Mouse (Mus musculus) neural tube, embryonic 12.5 days (tissue): ENCODE measurements around the gene Serpinb2. TPM values are rescaled to one million over a fixed set of nuclear protein-coding genes. Genes with fewer than 3 reads are reported as not detected.

Source experiments
- ATAC-seq: fragments of 200-750 bp; cut with Nextera tagmentation; 2 replicates; pipeline ENCODE4 v1.8.0; 2017; ENCODE audit warnings: low read depth, mild to moderate bottlenecking, moderate TSS enrichment, moderate library complexity; ENCODE audit not compliant: low FRiP score
- H3K27ac ChIP-seq: fragments of 300-500 bp; sonication (generic); 2 replicates; pipeline ENCODE4 v1.5.1; 2016
- H3K27me3 ChIP-seq: fragments of 300-500 bp; sonication (generic); replicated peaks from 2 replicates; pipeline ENCODE4 v1.6.1; 2016; ENCODE audit warnings: mild to moderate bottlenecking
- H3K36me3 ChIP-seq: fragments of 300-500 bp; sonication (generic); 2 replicates; pipeline ENCODE4 v1.6.1; 2016; ENCODE audit warnings: mild to moderate bottlenecking
- H3K4me1 ChIP-seq: fragments of 300-500 bp; sonication (generic); 2 replicates; pipeline ENCODE4 v1.6.1; 2016
- H3K4me2 ChIP-seq: fragments of 300-500 bp; sonication (generic); replicated peaks from 2 replicates; pipeline ENCODE4 v1.6.1; 2016; ENCODE audit warnings: mild to moderate bottlenecking
- H3K4me3 ChIP-seq: fragments of 300-500 bp; sonication (generic); 2 replicates; pipeline ENCODE4 v1.5.1; 2016
- H3K9ac ChIP-seq: fragments of 300-500 bp; sonication (generic); 2 replicates; pipeline ENCODE4 v1.6.1; 2016; ENCODE audit warnings: mild to moderate bottlenecking
- H3K9me3 ChIP-seq: fragments of 300-500 bp; sonication (generic); 2 replicates; pipeline ENCODE4 v1.6.1; 2016; ENCODE audit warnings: mild to moderate bottlenecking
- WGBS: fragments of 180-500 bp; shearing (Covaris S2); methylation state at CpG from one replicate; pipeline ENCODE4 v1.1.7; 2016; 5-methylcytosine and 5-hydroxymethylcytosine counted together
- polyA plus RNA-seq: library from polyadenylated mRNA; unstranded; fragments of >200 nt; fragmentation: Nextera tagmentation; extraction: Ambion mirVana; gene quantifications from 2 replicates; pipeline ENCODE4 v1.2.1, GENCODE M21; 2016

The Serpinb2 gene
- polyA plus RNA-seq, 1 experiment from 2014 or later: 0.62 TPM

GRCm38 (mm10) chr1:107528325-107529078, 17.3 kb downstream of the Serpinb2 start:
- Histone ChIP-seq H3K4me2 (no peak overlapping the region), H3K36me3 (no peaks in the 10 kb centered on the region), H3K4me1 (no peaks in the 10 kb centered on the region), H3K4me3 (no peak overlapping the region), H3K27me3 (no peaks in the 10 kb centered on the region), H3K9ac (no peak overlapping the region), H3K27ac (no peak overlapping the region), H3K9me3 (no peaks in the 10 kb centered on the region)
- no peak for ATAC-seq
- 56% methylated on average over 3 of the region's 3 CpGs for WGBS

GRCm38 (mm10) chr1:107529365-107530052, 18.3 kb downstream of the Serpinb2 start:
- Histone ChIP-seq H3K9me3 (no peaks in the 10 kb centered on the region), H3K4me1 (no peaks in the 10 kb centered on the region), H3K36me3 (no peaks in the 10 kb centered on the region), H3K27me3 (no peaks in the 10 kb centered on the region), H3K4me2 (no peak overlapping the region), H3K27ac (no peak overlapping the region), H3K9ac (no peak overlapping the region), H3K4me3 (no peak overlapping the region)
- peak; percentile 85 for ATAC-seq
- 25% methylated on average over 5 of the region's 5 CpGs for WGBS

- WGBS: 85% methylated on average over 3 of the region's 3 CpGs
- ATAC-seq: no peak
- H3K9me3 ChIP-seq: no peaks in the 10 kb centered on the region
Observed at GRCm38 (mm10) chr1:107533736-107534135, 22.5 kb downstream of the Serpinb2 start.

GRCm38 (mm10) chr1:107537435-107537834, 26.2 kb downstream of the Serpinb2 start:
- Histone ChIP-seq H3K9ac (no peak overlapping the region), H3K27ac (no peak overlapping the region), H3K4me1 (no peaks in the 10 kb centered on the region), H3K9me3 (no peaks in the 10 kb centered on the region), H3K36me3 (no peaks in the 10 kb centered on the region), H3K4me3 (no peak overlapping the region), H3K4me2 (no peak overlapping the region), H3K27me3 (no peaks in the 10 kb centered on the region)
- ATAC-seq: no peak
- WGBS: 81% methylated on average over 1 of the region's 1 CpGs

More at GRCm38 (mm10) chr1:107533736-107534135, 22.5 kb downstream of the Serpinb2 start:
- Histone ChIP-seq H3K4me3 (no peak overlapping the region), H3K9ac (no peak overlapping the region), H3K27ac (no peak overlapping the region), H3K4me2 (no peak overlapping the region), H3K4me1 (no peaks in the 10 kb centered on the region), H3K36me3 (no peaks in the 10 kb centered on the region), H3K27me3 (no peaks in the 10 kb centered on the region)

- H3K4me2 ChIP-seq: no peak overlapping the region
- WGBS: 95% methylated on average over 3 of the region's 3 CpGs
- no peaks in the 10 kb centered on the region for H3K36me3 ChIP-seq
- H3K9ac ChIP-seq: no peak overlapping the region
- H3K9me3 ChIP-seq: no peaks in the 10 kb centered on the region
- no peaks in the 10 kb centered on the region for H3K4me1 ChIP-seq
- no peak overlapping the region for H3K4me3 ChIP-seq
- H3K27me3 ChIP-seq: no peaks in the 10 kb centered on the region
- no peak overlapping the region for H3K27ac ChIP-seq
- no peak for ATAC-seq
Observed at GRCm38 (mm10) chr1:107559494-107559893, 48.3 kb downstream of the Serpinb2 start.

- no peaks in the 10 kb centered on the region for H3K9me3 ChIP-seq
- no peaks in the 10 kb centered on the region for H3K4me1 ChIP-seq
- 78% methylated on average over 1 of the region's 1 CpGs for WGBS
- H3K4me3 ChIP-seq: no peak overlapping the region
- no peaks in the 10 kb centered on the region for H3K27me3 ChIP-seq
- H3K36me3 ChIP-seq: no peaks in the 10 kb centered on the region
- no peak for ATAC-seq
- H3K9ac ChIP-seq: no peak overlapping the region
- no peak overlapping the region for H3K4me2 ChIP-seq
- H3K27ac ChIP-seq: no peak overlapping the region
Observed at GRCm38 (mm10) chr1:107562110-107562509, 50.9 kb downstream of the Serpinb2 start.

- no peak overlapping the region for H3K4me2 ChIP-seq
- H3K4me1 ChIP-seq: no peaks in the 10 kb centered on the region
- no peak for ATAC-seq
- no peak overlapping the region for H3K9ac ChIP-seq
- no peak overlapping the region for H3K27ac ChIP-seq
- H3K9me3 ChIP-seq: no peaks in the 10 kb centered on the region
- H3K4me3 ChIP-seq: no peak overlapping the region
- no peaks in the 10 kb centered on the region for H3K36me3 ChIP-seq
- H3K27me3 ChIP-seq: no peaks in the 10 kb centered on the region
Observed at GRCm38 (mm10) chr1:107565644-107566043, 54.4 kb downstream of the Serpinb2 start.

- 85% methylated on average over 2 of the region's 2 CpGs for WGBS
- Histone ChIP-seq H3K9ac (no peak overlapping the region), H3K27ac (no peak overlapping the region), H3K27me3 (no peaks in the 10 kb centered on the region), H3K4me1 (no peaks in the 10 kb centered on the region), H3K36me3 (no peaks in the 10 kb centered on the region), H3K4me2 (no peak overlapping the region), H3K4me3 (no peak overlapping the region), H3K9me3 (no peaks in the 10 kb centered on the region)
- no peak for ATAC-seq
Observed at GRCm38 (mm10) chr1:107576094-107576493, 64.9 kb downstream of the Serpinb2 start.

GRCm38 (mm10) chr1:107577514-107577913, 66.3 kb downstream of the Serpinb2 start:
- H3K27ac ChIP-seq: no peak overlapping the region

GRCm38 (mm10) chr1:107581220-107581619, 70.0 kb downstream of the Serpinb2 start:
- no peak for ATAC-seq

More at GRCm38 (mm10) chr1:107577514-107577913, 66.3 kb downstream of the Serpinb2 start:
- no peak overlapping the region for H3K4me3 ChIP-seq
- no peaks in the 10 kb centered on the region for H3K4me1 ChIP-seq
- H3K9ac ChIP-seq: no peak overlapping the region
- no peaks in the 10 kb centered on the region for H3K36me3 ChIP-seq
- no peak for ATAC-seq
- H3K27me3 ChIP-seq: no peaks in the 10 kb centered on the region
- no peak overlapping the region for H3K4me2 ChIP-seq
- H3K9me3 ChIP-seq: no peaks in the 10 kb centered on the region
- 91% methylated on average over 1 of the region's 1 CpGs for WGBS

GRCm38 (mm10) chr1:107582900-107583299, 71.7 kb downstream of the Serpinb2 start:
- Histone ChIP-seq H3K27me3 (no peaks in the 10 kb centered on the region), H3K36me3 (no peaks in the 10 kb centered on the region), H3K9ac (no peak overlapping the region), H3K4me1 (no peaks in the 10 kb centered on the region), H3K9me3 (no peaks in the 10 kb centered on the region), H3K4me2 (no peak overlapping the region), H3K4me3 (no peak overlapping the region), H3K27ac (no peak overlapping the region)
- no peak for ATAC-seq

More at GRCm38 (mm10) chr1:107581220-107581619, 70.0 kb downstream of the Serpinb2 start:
- 90% methylated on average over 1 of the region's 1 CpGs for WGBS
- H3K36me3 ChIP-seq: no peaks in the 10 kb centered on the region
- no peaks in the 10 kb centered on the region for H3K4me1 ChIP-seq
- no peak overlapping the region for H3K9ac ChIP-seq
- no peak overlapping the region for H3K4me2 ChIP-seq
- H3K27me3 ChIP-seq: no peaks in the 10 kb centered on the region
- H3K27ac ChIP-seq: no peak overlapping the region
- no peaks in the 10 kb centered on the region for H3K9me3 ChIP-seq
- no peak overlapping the region for H3K4me3 ChIP-seq

- WGBS: 49% methylated on average over 1 of the region's 1 CpGs
- Histone ChIP-seq H3K4me3 (no peak overlapping the region), H3K27me3 (no peaks in the 10 kb centered on the region), H3K9me3 (no peaks in the 10 kb centered on the region), H3K36me3 (no peaks in the 10 kb centered on the region), H3K4me1 (no peaks in the 10 kb centered on the region), H3K27ac (no peak overlapping the region), H3K9ac (no peak overlapping the region), H3K4me2 (no peak overlapping the region)
- no peak for ATAC-seq
Observed at GRCm38 (mm10) chr1:107583958-107584376, 72.7 kb downstream of the Serpinb2 start.
